9 mouse cellular contexts compared by ENCODE assay signal in genomic region chr10:41937176-41937575, GRCm38 (mm10).
DNase-seq lines count a peak whose midpoint lies in the region; ATAC-seq lines count a peak whose summit lies in the region.
"Had no signal": no experiment of that assay in that cellular context is flagged by ENCODE, and none has a peak within 500 bp of the region (broad histone marks: within the 10 kb centered on the region; RNA-seq: fewer than 3 reads in every experiment).

No protein-coding gene starts in this region.

- H3K9ac ChIP-seq in neural tube, embryonic 15.5 days (replicated peaks) = no peak overlapping the region
- H3K9ac ChIP-seq: hindbrain, embryonic 15.5 days had no signal

- 47% methylated on average over 4 of the region's 4 CpGs for WGBS in neural tube, embryonic 15.5 days

- no peak overlapping the region for H3K4me3 ChIP-seq in neural tube, embryonic 15.5 days (replicated peaks)
- H3K4me3 ChIP-seq: hindbrain, embryonic 15.5 days had no signal

- H3K4me2 ChIP-seq in neural tube, embryonic 15.5 days = no peak overlapping the region
- H3K4me2 ChIP-seq: hindbrain, embryonic 15.5 days had no signal

- H3K27ac ChIP-seq in neural tube, embryonic 15.5 days (replicated peaks) = 0 out of 2 replicates have a peak overlapping the region, but pooled peaks have one; percentile 5
- H3K27ac ChIP-seq: hindbrain, embryonic 15.5 days had no signal

- no peaks in the 10 kb centered on the region for H3K36me3 ChIP-seq in neural tube, embryonic 15.5 days
- H3K36me3 ChIP-seq: hindbrain, embryonic 15.5 days had no signal

- DNase-seq in adrenal gland, postnatal 14 days = peak; percentile 25
- no peak for DNase-seq in adrenal gland, postnatal 4 days (ENCODE audit: low spot score in 2 of 2)
- DNase-seq in neural tube, embryonic 10.5 days (ENCODE audit: extremely low spot score, low spot score) = no peak
- DNase-seq in kidney, postnatal 14 days = peak; percentile 35
- peak; percentile 50 for DNase-seq in thymus, postnatal 25 days
- DNase-seq in gastrocnemius, postnatal 4 days (ENCODE audit: low spot score in 2 of 2) = no peak

- H3K27me3 ChIP-seq in neural tube, embryonic 15.5 days (replicated peaks) = no peaks in the 10 kb centered on the region
- H3K27me3 ChIP-seq: hindbrain, embryonic 15.5 days had no signal

- H3K9me3 ChIP-seq in neural tube, embryonic 15.5 days (replicated peaks) = no peaks in the 10 kb centered on the region
- H3K9me3 ChIP-seq: hindbrain, embryonic 15.5 days had no signal

- ATAC-seq in neural tube, embryonic 15.5 days (ENCODE audit: low FRiP score) = no peak
- ATAC-seq in megakaryocyte-erythroid progenitor cell, adult 5-6 weeks (replicated peaks; ENCODE audit: low FRiP score, low TSS enrichment, poor library complexity, severe bottlenecking) = no peak

- H3K4me1 ChIP-seq in neural tube, embryonic 15.5 days = peaks cover 39% of the 10 kb centered on the region

Comparison
In these comparisons a context has a peak if more than half of its experiments do, and no peak if none do; other contexts are left out.
1. DNase-seq: peak in adrenal gland, postnatal 14 days (single experiment), kidney, postnatal 14 days (single experiment) and thymus, postnatal 25 days (single experiment); none in adrenal gland, postnatal 4 days (0 of 2), neural tube, embryonic 10.5 days (single experiment) and gastrocnemius, postnatal 4 days (0 of 2).